Mouse (Mus musculus): ENCODE results near the gene Asb16.

DNA sequence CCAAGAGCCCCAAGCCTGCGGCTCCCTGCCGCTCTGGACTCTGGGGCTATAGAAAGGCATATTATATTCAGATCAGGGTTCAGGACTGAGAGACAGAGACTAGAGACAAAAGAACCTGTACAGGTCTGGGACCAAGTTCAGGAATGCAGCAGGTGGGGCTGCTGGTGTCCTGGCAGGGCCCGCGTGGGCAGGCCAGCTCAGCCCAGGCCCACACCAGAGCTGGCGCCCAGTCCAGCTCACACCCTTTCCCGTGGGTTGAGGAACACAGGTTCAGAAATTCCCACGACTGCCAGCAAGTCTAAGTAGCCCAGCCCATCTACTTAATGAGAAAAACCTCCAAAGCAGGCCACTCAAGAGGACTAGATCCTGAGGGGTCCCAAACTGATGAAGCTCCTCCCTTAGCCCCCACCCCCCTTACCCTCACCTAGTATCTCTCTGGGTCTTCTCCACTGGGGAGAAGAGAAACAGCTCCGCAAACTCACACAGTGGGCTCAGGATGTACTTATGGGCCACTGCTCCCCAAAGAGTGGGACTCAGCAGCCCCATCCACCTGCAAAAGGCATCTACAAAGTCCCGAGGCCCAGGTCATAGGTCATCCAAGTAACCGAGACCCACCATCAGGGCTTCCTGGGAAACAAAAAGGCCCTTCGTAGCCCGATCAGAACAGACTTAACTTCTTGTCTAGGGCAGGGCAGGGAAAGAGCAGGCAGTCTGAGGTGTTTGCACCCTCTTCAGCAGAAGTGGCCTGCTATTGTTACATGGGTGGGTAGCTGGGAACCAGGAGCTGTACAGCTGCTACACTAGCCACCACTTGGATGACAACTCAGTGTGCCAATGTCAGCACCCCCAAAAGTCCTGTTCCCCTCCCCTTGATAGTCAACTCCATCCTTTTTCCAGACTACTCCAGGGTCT, 42.2 kb upstream of the Asb16 start:
- no peak for TF ChIP-seq CTCF (IDR thresholded peaks at IDR 0.05; ENCODE audit: low read depth)
- no peak for TF ChIP-seq EP300 (IDR thresholded peaks at IDR 0.05; ENCODE audit: low read depth)

All from liver, embryonic 14.5 days (tissue).